Mouse (Mus musculus): Measurements from ENCODE around the gene St6galnac1. TPM values are rescaled to one million over a fixed set of nuclear protein-coding genes. Genes with fewer than 3 reads are reported as not detected.
"Not testable (repeated sequence)": the region's sequence is repeated elsewhere in the genome, so short reads cannot be mapped to it uniquely, and the experiment has no call there.

St6galnac1 gene
- polyA plus RNA-seq, 1 experiment from 2014 or later, result not detected

DNA sequence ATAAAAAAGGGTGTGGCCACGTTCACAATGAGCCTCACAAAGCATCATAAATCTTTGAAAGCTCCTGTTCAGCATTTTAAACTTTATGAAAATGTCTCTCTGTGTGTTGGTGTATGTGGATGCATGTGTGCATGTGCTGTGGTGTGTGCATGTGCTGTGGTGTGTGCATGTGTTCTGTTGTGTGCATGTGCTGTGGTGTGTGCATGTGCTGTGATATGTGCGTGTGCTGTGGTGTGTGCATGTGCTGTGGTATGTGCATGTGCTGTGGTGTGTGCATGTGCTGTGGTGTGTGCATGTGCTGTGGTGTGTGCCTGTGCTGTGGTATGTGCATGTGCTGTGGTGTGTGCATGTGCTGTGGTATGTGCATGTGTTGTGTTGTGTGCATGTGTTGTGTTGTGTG is 29.9 kb downstream of the St6galnac1 start:
- not testable (repeated sequence) for H3K27me3 ChIP-seq (ENCODE audit: insufficient read depth, poor library complexity, severe bottlenecking); H3K4me3 ChIP-seq; H3K4me1 ChIP-seq; DNase-seq (ENCODE audit: low spot score); H3K9me3 ChIP-seq; H3K36me3 ChIP-seq; H3K27ac ChIP-seq
- 68% methylated on average over 2 of the region's 2 CpGs for WGBS

- Histone ChIP-seq H3K27ac (no peak overlapping the region), H3K9me3 (peaks cover 2% of the 10 kb centered on the region; the same call in 1 of the 2 replicates), H3K4me3 (no peak overlapping the region), H3K36me3 (no peaks in the 10 kb centered on the region), H3K27me3 (ENCODE audit: insufficient read depth, poor library complexity, severe bottlenecking) (no peaks in the 10 kb centered on the region), H3K4me1 (no peaks in the 10 kb centered on the region)
- DNase-seq (ENCODE audit: low spot score), result no peak
- 46% methylated on average over 11 of the region's 11 CpGs for WGBS
These were observed 36.9 kb downstream of the St6galnac1 start for GRCm38 (mm10) chr11:116738411-116738810.

DNA sequence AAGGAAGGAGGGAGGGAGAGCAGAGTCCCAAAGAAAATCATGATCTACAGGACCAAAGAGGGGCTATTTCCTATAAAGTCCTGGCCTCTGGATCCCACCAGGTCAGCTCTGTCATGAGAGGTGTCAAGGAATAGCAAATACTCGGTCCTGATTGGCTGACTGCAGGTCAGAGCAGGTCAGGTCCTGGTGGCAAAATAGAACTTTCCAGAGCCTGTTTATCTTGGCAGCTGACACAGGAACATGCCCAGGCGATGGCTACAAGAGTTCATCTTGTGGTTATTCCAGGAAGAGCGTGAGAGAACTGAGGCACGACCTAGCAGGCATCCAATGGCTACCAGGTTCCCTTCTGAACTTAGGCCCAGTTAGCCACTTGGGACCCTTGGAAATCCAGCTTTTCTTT is 42.8 kb downstream of the St6galnac1 start:
- Histone ChIP-seq H3K27me3 (ENCODE audit: insufficient read depth, poor library complexity, severe bottlenecking) (0 out of 2 replicates have a peak, but pooled peaks cover 6% of the 10 kb centered on the region), H3K36me3 (no peaks in the 10 kb centered on the region), H3K27ac (no peak overlapping the region), H3K4me3 (no peak overlapping the region), H3K9me3 (peaks cover 2% of the 10 kb centered on the region; the same call in 1 of the 2 replicates), H3K4me1 (no peaks in the 10 kb centered on the region)
- peak; percentile 67 for DNase-seq (ENCODE audit: low spot score)
- WGBS, result 76% methylated on average over 4 of the region's 4 CpGs

- not testable (repeated sequence) for H3K36me3 ChIP-seq; H3K9me3 ChIP-seq; H3K27me3 ChIP-seq (ENCODE audit: insufficient read depth, poor library complexity, severe bottlenecking); H3K27ac ChIP-seq; H3K4me3 ChIP-seq; DNase-seq (ENCODE audit: low spot score); H3K4me1 ChIP-seq
- WGBS, result 88% methylated on average over 6 of the region's 6 CpGs
These were observed 44.2 kb downstream of the St6galnac1 start for GRCm38 (mm10) chr11:116731060-116731580.

DNA sequence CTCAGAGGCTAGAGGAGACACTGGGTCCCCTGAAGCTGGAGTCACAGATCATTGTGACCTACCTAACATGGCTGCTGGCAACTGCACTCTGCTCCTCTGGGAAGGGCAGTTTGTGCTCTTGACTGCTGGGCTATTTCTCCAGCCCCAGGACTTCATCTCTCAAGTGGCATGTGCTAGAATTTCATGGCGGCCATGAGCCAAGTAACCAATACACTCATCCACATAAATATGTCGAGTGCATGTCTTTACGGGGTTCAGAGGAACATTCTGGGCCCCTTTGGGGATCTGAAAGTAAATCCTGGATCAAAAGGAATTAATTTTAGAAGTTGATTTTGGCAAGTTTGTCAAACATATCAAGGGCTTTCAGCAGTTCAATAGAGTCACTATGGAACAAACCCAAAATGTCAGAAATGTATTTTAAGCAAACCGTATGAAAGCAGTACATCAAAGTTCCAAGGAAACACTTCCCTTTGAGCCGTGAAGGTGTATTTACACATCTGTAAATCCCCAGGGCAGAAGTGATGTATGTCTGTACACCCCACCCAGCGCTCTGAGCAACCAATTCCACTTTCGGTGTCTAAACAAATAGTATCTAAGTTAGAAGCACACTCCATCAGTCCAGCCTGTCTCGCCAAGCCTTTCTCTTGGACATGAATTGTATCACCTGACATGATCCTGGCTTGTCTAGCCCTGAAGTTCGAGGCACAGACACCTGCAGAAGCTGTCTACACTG is 45.9 kb downstream of the St6galnac1 start:
- Histone ChIP-seq H3K27ac (no peak overlapping the region), H3K27me3 (ENCODE audit: insufficient read depth, poor library complexity, severe bottlenecking) (0 out of 2 replicates have a peak, but pooled peaks cover 7% of the 10 kb centered on the region), H3K4me1 (peaks cover 8% of the 10 kb centered on the region; the same call in 1 of the 2 replicates), H3K36me3 (no peaks in the 10 kb centered on the region), H3K9me3 (no peaks in the 10 kb centered on the region), H3K4me3 (no peak overlapping the region)
- WGBS, result 78% methylated on average over 9 of the region's 9 CpGs
- no peak for DNase-seq (ENCODE audit: low spot score)

- H3K4me3 ChIP-seq, result no peak overlapping the region
- no peak overlapping the region for H3K27ac ChIP-seq
- peak; percentile 51 for DNase-seq (ENCODE audit: low spot score)
- H3K27me3 ChIP-seq (ENCODE audit: insufficient read depth, poor library complexity, severe bottlenecking), result 0 out of 2 replicates have a peak, but pooled peaks cover 7% of the 10 kb centered on the region
- H3K4me1 ChIP-seq, result peaks cover 13% of the 10 kb centered on the region; the same call in 1 of the 2 replicates
- no peaks in the 10 kb centered on the region for H3K9me3 ChIP-seq
- no peaks in the 10 kb centered on the region for H3K36me3 ChIP-seq
- WGBS, result 72% methylated on average over 3 of the region's 3 CpGs
These were observed 49.2 kb downstream of the St6galnac1 start for GRCm38 (mm10) chr11:116726156-116726555.

GRCm38 (mm10) chr11:116725031-116725948 is 50.0 kb downstream of the St6galnac1 start:
- H3K36me3 ChIP-seq, result no peaks in the 10 kb centered on the region
- H3K27me3 ChIP-seq (ENCODE audit: insufficient read depth, poor library complexity, severe bottlenecking), result 0 out of 2 replicates have a peak, but pooled peaks cover 7% of the 10 kb centered on the region
- H3K4me1 ChIP-seq, result peaks cover 13% of the 10 kb centered on the region; the same call in 1 of the 2 replicates
- 40% methylated on average over 27 of the region's 27 CpGs for WGBS
- H3K9me3 ChIP-seq, result no peaks in the 10 kb centered on the region
- H3K27ac ChIP-seq, result no peak overlapping the region
- H3K4me3 ChIP-seq, result 0 out of 2 replicates have a peak overlapping the region, but pooled peaks have one; percentile 16
- DNase-seq (ENCODE audit: low spot score), result peak; percentile 75

DNA sequence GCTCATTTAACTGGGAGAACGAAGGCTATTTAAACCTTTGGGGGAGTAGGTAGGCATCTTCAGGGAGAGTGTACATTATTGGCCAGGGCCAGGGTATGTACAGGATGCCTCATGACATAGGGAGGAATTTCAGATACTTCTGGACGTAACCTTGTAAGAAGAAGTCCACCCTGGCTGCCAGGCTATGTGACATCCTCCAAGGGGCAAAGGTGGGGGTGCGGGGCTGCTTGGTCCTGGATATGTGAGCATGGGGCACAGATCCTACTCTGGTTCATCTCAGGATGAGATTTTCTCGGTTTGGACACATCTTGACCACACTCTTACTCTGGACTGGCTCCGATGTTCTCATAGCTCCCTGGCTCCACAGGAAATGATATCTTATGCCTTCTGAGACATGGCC is 52.2 kb downstream of the St6galnac1 start:
- Histone ChIP-seq H3K9me3 (peaks cover 2% of the 10 kb centered on the region; the same call in 1 of the 2 replicates), H3K4me3 (no peak overlapping the region), H3K36me3 (no peaks in the 10 kb centered on the region), H3K27ac (no peak overlapping the region), H3K27me3 (ENCODE audit: insufficient read depth, poor library complexity, severe bottlenecking) (0 out of 2 replicates have a peak, but pooled peaks cover 7% of the 10 kb centered on the region), H3K4me1 (peaks cover 13% of the 10 kb centered on the region; the same call in 1 of the 2 replicates)
- 80% methylated on average over 5 of the region's 5 CpGs for WGBS
- DNase-seq (ENCODE audit: low spot score), result peak; percentile 64

DNA sequence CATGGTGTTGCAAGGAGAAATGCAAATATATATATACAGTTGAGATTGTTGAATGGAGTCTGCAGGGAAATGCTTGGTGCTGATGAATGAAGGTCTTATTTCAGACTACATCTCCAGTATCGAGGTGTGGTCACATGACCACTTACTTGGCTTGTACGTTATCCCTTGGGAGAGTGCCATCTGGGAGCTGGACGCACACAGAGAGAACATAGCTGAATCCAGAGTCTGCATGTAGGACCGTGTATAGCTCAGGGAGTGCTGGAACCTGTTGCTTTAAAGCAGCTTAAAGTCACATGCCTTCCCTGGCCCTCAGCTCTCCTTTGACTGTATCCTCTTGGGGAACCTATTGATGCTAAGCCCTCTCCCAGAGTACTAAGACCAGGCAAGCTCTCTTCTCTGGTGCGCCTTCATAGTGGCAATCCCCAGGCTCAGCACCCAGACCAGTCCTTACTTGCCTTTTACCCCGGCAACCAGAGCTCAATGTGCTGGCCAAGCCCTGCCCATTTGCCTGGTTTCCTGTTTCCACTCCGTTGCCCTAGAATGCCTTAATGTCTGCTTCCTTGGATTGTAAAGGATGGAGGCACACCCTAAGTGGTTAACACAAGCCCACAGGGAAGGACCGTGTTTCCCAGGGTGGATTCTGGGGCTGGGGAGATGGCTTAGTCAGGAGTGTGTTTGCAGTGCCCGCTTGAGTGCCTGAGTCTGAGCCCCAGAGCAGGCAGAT is 53.6 kb downstream of the St6galnac1 start:
- Histone ChIP-seq H3K36me3 (no peaks in the 10 kb centered on the region), H3K27ac (no peak overlapping the region), H3K9me3 (peaks cover 2% of the 10 kb centered on the region; the same call in 1 of the 2 replicates), H3K4me1 (peaks cover 13% of the 10 kb centered on the region; the same call in 1 of the 2 replicates), H3K4me3 (no peak overlapping the region), H3K27me3 (ENCODE audit: insufficient read depth, poor library complexity, severe bottlenecking) (no peaks in the 10 kb centered on the region)
- 65% methylated on average over 9 of the region's 9 CpGs for WGBS
- DNase-seq (ENCODE audit: low spot score), result peak; percentile 70

DNA sequence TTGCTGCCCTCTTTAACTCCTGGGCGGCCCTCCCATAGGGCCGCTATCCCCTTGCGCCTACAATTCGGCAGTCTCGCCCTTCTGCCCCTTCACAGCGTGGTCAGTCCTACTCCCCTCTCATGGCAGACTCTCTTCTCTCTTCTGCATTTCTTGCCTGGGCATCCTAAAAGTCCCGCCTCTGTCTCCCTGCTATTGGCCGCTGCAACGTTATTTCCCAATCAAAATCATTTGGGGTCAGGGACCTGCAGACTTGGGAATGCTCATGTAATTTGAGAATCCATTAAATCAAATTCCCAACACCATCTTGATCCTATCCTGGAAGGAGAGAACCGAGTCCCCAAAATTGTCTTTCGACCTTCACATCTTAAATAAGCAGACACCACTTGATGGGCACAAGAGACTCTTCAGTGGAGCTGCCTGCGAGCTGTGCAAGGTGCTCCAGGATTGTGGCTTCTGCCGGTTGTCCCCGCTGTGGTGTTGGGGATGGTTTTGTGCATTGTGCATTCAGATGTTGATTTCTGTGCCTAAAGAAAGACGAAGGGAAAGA is 54.9 kb downstream of the St6galnac1 start:
- peaks cover 2% of the 10 kb centered on the region; the same call in 1 of the 2 replicates for H3K9me3 ChIP-seq
- no peak overlapping the region for H3K27ac ChIP-seq
- DNase-seq (ENCODE audit: low spot score), result peak; percentile 64
- WGBS, result 86% methylated on average over 15 of the region's 15 CpGs
- no peaks in the 10 kb centered on the region for H3K27me3 ChIP-seq (ENCODE audit: insufficient read depth, poor library complexity, severe bottlenecking)
- peaks cover 12% of the 10 kb centered on the region; the same call in 1 of the 2 replicates for H3K4me1 ChIP-seq
- H3K36me3 ChIP-seq, result no peaks in the 10 kb centered on the region
- H3K4me3 ChIP-seq, result no peak overlapping the region
